Mouse (Mus musculus) layer of hippocampus, adult 9-10 months (tissue): ENCODE measurements at regions not wholly inside any gene's neighbourhood (a gene's known extent, or its start where the extent isn't known, plus 50 kb on each side); places are given as distances from the start of the nearest gene placed in this dataset.
A peak's percentile ranks its signal among the peaks of the same experiment; 100 is the strongest.
"Not testable (repeated sequence)": the region's sequence is repeated elsewhere in the genome, so short reads cannot be mapped to it uniquely, and the experiment has no call there.

Experiments used
- DNase-seq: peaks from one replicate; pipeline ENCODE4 v3.0.0; 2022; ENCODE audit warnings: low spot score

DNA sequence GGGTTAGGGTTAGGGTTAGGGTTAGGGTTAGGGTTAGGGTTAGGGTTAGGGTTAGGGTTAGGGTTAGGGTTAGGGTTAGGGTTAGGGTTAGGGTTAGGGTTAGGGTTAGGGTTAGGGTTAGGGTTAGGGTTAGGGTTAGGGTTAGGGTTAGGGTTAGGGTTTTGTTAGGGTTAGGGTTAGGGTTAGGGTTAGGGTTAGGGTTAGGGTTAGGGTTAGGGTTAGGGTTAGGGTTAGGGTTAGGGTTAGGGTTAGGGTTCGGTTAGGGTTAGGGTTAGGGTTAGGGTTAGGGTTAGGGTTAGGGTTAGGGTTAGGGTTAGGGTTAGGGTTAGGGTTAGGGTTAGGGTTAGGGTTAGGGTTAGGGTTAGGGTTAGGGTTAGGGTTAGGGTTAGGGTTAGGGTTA, 124.7 kb upstream of the Fgf14 start:
- not testable (repeated sequence) for DNase-seq

GRCm38 (mm10) chr14:124800421-124800820, 123.5 kb upstream of the Fgf14 start:
- DNase-seq, result no peak

DNA sequence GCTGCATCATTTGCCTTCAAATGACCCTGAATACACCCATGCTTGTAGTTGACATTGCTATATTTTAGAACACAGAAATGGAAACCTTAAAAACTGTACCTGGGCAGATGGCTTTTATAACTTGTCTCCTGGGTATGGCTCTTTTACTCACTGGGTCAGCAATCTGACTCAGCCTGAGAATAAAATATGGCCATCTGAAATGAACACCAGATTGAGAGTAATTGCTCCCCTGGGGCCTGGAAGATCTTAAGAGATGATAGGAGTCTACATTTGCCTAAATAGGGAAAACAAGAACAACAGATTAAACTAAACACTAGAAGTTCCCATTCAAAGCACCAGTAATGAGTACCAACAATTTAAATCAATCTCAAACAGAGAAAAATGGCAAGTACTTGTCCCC, 98.5 kb upstream of the Fgf14 start:
- DNase-seq, result no peak

GRCm38 (mm10) chr14:124767996-124768395, 91.1 kb upstream of the Fgf14 start:
- no peak for DNase-seq

GRCm38 (mm10) chr14:124767234-124767633, 90.3 kb upstream of the Fgf14 start:
- no peak for DNase-seq

DNA sequence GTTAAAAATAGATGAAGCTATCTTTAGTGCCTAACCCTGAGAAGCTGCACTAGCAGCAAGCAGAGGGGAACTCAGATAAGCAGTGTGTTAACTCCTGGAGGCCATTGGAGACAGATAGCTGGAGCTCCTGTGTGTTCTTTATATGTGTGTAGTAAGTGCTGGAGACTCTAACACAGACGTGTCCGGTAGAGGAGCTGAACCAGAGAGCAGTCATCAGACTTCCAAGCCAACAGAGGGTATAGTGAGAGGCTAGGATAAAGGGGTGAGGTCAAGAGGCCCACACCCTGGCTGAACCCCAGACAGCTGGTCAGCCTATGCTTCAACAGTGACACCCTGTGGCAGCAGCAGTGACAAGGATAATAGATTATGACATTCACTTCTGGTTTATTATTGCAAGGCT, 65.6 kb upstream of the Fgf14 start:
- DNase-seq, result peak; percentile 7
